Mouse (Mus musculus) heart, postnatal 10 days (tissue): ENCODE data around the gene Btbd9. TPM values are rescaled to one million over a fixed set of nuclear protein-coding genes. Genes with fewer than 3 reads are reported as not detected.

ENCODE experiments used
- DNase-seq, 2 experiments: peaks; one replicate each; pipeline ENCODE4 v3.0.0; 2021
- intact Hi-C: fragments of 180-260 bp; cut with DNase I; formaldehyde crosslinking; loops from one replicate; pipeline ENCODE4 v1.15.1; 2025
- total RNA-seq, 2 experiments: library from RNA; stranded (reverse); gene quantifications; 2 replicates each; pipeline ENCODE4 v1.2.3; 2021

The Btbd9 gene
- total RNA-seq, 2 experiments from 2014 or later, result 30.9 to 34.0 TPM

- no peak for DNase-seq
- intact Hi-C loops, result no loop called here
Observed at GRCm38 (mm10) chr17:30423256-30423852, 152.9 kb downstream of the Btbd9 start.

GRCm38 (mm10) chr17:30422278-30422677 is 154.0 kb downstream of the Btbd9 start:
- intact Hi-C loops, result no loop called here
- no peak for DNase-seq

GRCm38 (mm10) chr17:30421256-30421655 is 155.0 kb downstream of the Btbd9 start:
- DNase-seq, result no peak
- intact Hi-C loops, result no loop called here

GRCm38 (mm10) chr17:30419494-30419893 is 156.8 kb downstream of the Btbd9 start:
- DNase-seq, result no peak
- intact Hi-C loops, result no loop called here

- DNase-seq, result no peak
- intact Hi-C loops, result no loop called here
Observed at GRCm38 (mm10) chr17:30418510-30418909, 157.8 kb downstream of the Btbd9 start.

GRCm38 (mm10) chr17:30417106-30417505 is 159.2 kb downstream of the Btbd9 start:
- intact Hi-C loops, result no loop called here
- no peak for DNase-seq

GRCm38 (mm10) chr17:30415693-30416092 is 160.6 kb downstream of the Btbd9 start:
- intact Hi-C loops, result no loop called here
- DNase-seq, result no peak

GRCm38 (mm10) chr17:30412991-30413390 is 163.3 kb downstream of the Btbd9 start:
- intact Hi-C loops, result no loop called here
- DNase-seq, result no peak

- no peak for DNase-seq
- intact Hi-C loops, result no loop called here
Observed at GRCm38 (mm10) chr17:30406002-30406401, 170.3 kb downstream of the Btbd9 start.

GRCm38 (mm10) chr17:30402871-30403270 is 173.4 kb downstream of the Btbd9 start:
- intact Hi-C loops, result no loop called here
- no peak for DNase-seq

- no peak for DNase-seq
- intact Hi-C loops, result no loop called here
Observed at GRCm38 (mm10) chr17:30395261-30395660, 181.0 kb downstream of the Btbd9 start.

GRCm38 (mm10) chr17:30392031-30392430 is 184.3 kb downstream of the Btbd9 start:
- DNase-seq, result no peak
- intact Hi-C loops, result no loop called here

- intact Hi-C loops, result no loop called here
- no peak for DNase-seq
Observed at GRCm38 (mm10) chr17:30391220-30391619, 185.1 kb downstream of the Btbd9 start.

GRCm38 (mm10) chr17:30389686-30390085 is 186.6 kb downstream of the Btbd9 start:
- DNase-seq, result peak; percentile 19 to 26
- intact Hi-C loops, result no loop called here

GRCm38 (mm10) chr17:30388817-30389216 is 187.5 kb downstream of the Btbd9 start:
- intact Hi-C loops, result no loop called here
- no peak for DNase-seq

GRCm38 (mm10) chr17:30388391-30388790 is 187.9 kb downstream of the Btbd9 start:
- no peak for DNase-seq
- intact Hi-C loops, result no loop called here

GRCm38 (mm10) chr17:30386241-30386640 is 190.0 kb downstream of the Btbd9 start:
- intact Hi-C loops, result no loop called here

GRCm38 (mm10) chr17:30383649-30384048 is 192.6 kb downstream of the Btbd9 start:
- intact Hi-C loops, result no loop called here
- no peak for DNase-seq

More at GRCm38 (mm10) chr17:30386241-30386640, 190.0 kb downstream of the Btbd9 start:
- DNase-seq, result no peak

- DNase-seq, result no peak
- intact Hi-C loops, result loop anchor here (2.0 kb wide), 1 partner anchor 502 kb away; no protein-coding TSS in a partner anchor
Observed at GRCm38 (mm10) chr17:30378221-30379010, 197.9 kb downstream of the Btbd9 start.

- no peak for DNase-seq
- intact Hi-C loops, result loop anchor here (2.0 kb wide), 1 partner anchor 503 kb away; no protein-coding TSS in a partner anchor
Observed at GRCm38 (mm10) chr17:30377754-30378153, 198.5 kb downstream of the Btbd9 start.

- intact Hi-C loops, result no loop called here
- DNase-seq, result no peak
Observed at GRCm38 (mm10) chr17:30375107-30375506, 201.2 kb downstream of the Btbd9 start.

- intact Hi-C loops, result no loop called here
- no peak for DNase-seq
Observed at GRCm38 (mm10) chr17:30368559-30368958, 207.7 kb downstream of the Btbd9 start.
